Mouse (Mus musculus): ENCODE data around the gene Ankrd13b. TPM values are rescaled to one million over a fixed set of nuclear protein-coding genes. Genes with fewer than 3 reads are reported as not detected.

Gene Ankrd13b
- total RNA-seq, 2 experiments from 2014 or later: 216 to 217 TPM

Other genes with a start within 250 kb of the Ankrd13b start
- 1 to 10 TPM; 2.2 to 3.7 TPM for gene Coro6, start 27.3 kb downstream of the Ankrd13b start, total RNA-seq (2021)
- gene Git1, start 3.9 kb upstream of the Ankrd13b start, total RNA-seq (2021): 100 to 1,000 TPM; 150 to 151 TPM
- under 1 TPM; 0.50 to 0.54 TPM for gene Abhd15, start 25.4 kb upstream of the Ankrd13b start, total RNA-seq (2021)
- 1 to 10 TPM; 5.8 TPM for gene Trp53i13, start 26.3 kb upstream of the Ankrd13b start, total RNA-seq (2021)
- not detected for gene Gm10392, start 29.5 kb upstream of the Ankrd13b start, total RNA-seq (2021)
- gene Taok1, start 118.1 kb upstream of the Ankrd13b start, total RNA-seq (2021): 100 to 1,000 TPM; 104 to 113 TPM
- 10 to 100 TPM; 74.1 to 76.0 TPM for gene Nufip2, start 196.5 kb upstream of the Ankrd13b start, total RNA-seq (2021)
- gene Cryba1, start 235.6 kb upstream of the Ankrd13b start, total RNA-seq (2021): under 1 TPM; 0.26 to 0.52 TPM